Mouse (Mus musculus): ENCODE measurements around the gene Dlgap4.

DNA sequence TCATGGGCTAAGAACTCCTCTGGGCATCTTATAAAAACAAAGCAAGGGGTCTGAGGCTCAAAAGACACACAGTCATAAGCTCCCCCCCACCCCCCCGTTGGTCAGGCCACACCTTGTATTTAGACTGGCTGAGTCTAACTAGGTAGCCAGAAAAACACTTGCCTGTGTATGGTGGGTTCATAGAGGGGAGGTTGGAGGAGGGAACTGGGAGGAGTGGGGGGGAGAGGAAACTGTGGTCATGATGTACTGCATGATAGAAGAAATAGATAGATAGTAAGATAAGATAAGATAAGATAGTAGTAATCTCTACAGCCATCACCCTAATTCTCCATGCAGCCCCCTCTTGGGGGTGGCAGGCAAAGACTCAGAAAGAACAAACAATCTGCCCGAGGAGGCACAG, 166.0 kb downstream of the Dlgap4 start:
- TF ChIP-seq CTCF (IDR thresholded peaks at IDR 0.05; ENCODE audit: control insufficient read depth, insufficient read depth, insufficient replicate concordance, low read depth, low read length) (no peak), POLR2A (IDR thresholded peaks at IDR 0.05; ENCODE audit: control insufficient read depth, low read depth, low read length) (no peak)

All from testis, adult 2 months (tissue).